Mouse (Mus musculus) liver, embryonic 14.5 days (tissue): ENCODE measurements around the gene Fmn2.

Experiments
- CTCF ChIP-seq: IDR thresholded peaks from 2 replicates; pipeline ENCODE4 v1.5.1; 2016; ENCODE audit warnings: antibody characterized with exemption, low read depth, control low read depth
- EP300 ChIP-seq: IDR thresholded peaks from 2 replicates; pipeline ENCODE4 v1.6.1; 2016; ENCODE audit warnings: antibody characterized with exemption, low read depth

- no peak for TF ChIP-seq CTCF
- TF ChIP-seq EP300: no peak
Measured at GRCm38 (mm10) chr1:174598226-174598625, 96.6 kb downstream of the Fmn2 start.
